Mouse (Mus musculus): ENCODE measurements around the gene Chrdl1.

Chrdl1 gene

GRCm38 (mm10) chrX:143393791-143394369, at the start of gene Chrdl1:
Chrdl1 (minus strand) TSS chrX:143394262.
- no peak for DNase-seq (ENCODE audit: low spot score in 2 of 2)

GRCm38 (mm10) chrX:143442638-143443037, 48.6 kb upstream of the Chrdl1 start:
- DNase-seq (ENCODE audit: low spot score in 2 of 2), result no peak

GRCm38 (mm10) chrX:143404601-143405000, 10.5 kb upstream of the Chrdl1 start:
- DNase-seq (ENCODE audit: low spot score in 2 of 2), result no peak

- DNase-seq (ENCODE audit: low spot score in 2 of 2), result no peak
Observed at GRCm38 (mm10) chrX:143366256-143366959, 27.7 kb downstream of the Chrdl1 start.

- DNase-seq (ENCODE audit: low spot score in 2 of 2), result no peak
Observed at GRCm38 (mm10) chrX:143347227-143347626, 46.8 kb downstream of the Chrdl1 start.

GRCm38 (mm10) chrX:143346739-143347138, 47.3 kb downstream of the Chrdl1 start:
- no peak for DNase-seq (ENCODE audit: low spot score in 2 of 2)

GRCm38 (mm10) chrX:143344509-143345495, 49.3 kb downstream of the Chrdl1 start:
- no peak for DNase-seq (ENCODE audit: low spot score in 2 of 2)

- DNase-seq (ENCODE audit: low spot score in 2 of 2), result no peak
Observed at GRCm38 (mm10) chrX:143338156-143338555, 55.9 kb downstream of the Chrdl1 start.

GRCm38 (mm10) chrX:143337561-143337960, 56.5 kb downstream of the Chrdl1 start:
- DNase-seq (ENCODE audit: low spot score in 2 of 2), result no peak

- no peak for DNase-seq (ENCODE audit: low spot score in 2 of 2)
Observed at GRCm38 (mm10) chrX:143336661-143337060, 57.4 kb downstream of the Chrdl1 start.

GRCm38 (mm10) chrX:143335846-143336245, 58.2 kb downstream of the Chrdl1 start:
- DNase-seq (ENCODE audit: low spot score in 2 of 2), result no peak

GRCm38 (mm10) chrX:143313166-143313565, 80.9 kb downstream of the Chrdl1 start:
- DNase-seq (ENCODE audit: low spot score in 2 of 2), result no peak

GRCm38 (mm10) chrX:143294726-143295125, 99.3 kb downstream of the Chrdl1 start:
- no peak for DNase-seq (ENCODE audit: low spot score in 2 of 2)

- DNase-seq (ENCODE audit: low spot score in 2 of 2), result no peak
Observed at GRCm38 (mm10) chrX:143275202-143275601, 118.9 kb downstream of the Chrdl1 start.

GRCm38 (mm10) chrX:143250709-143251108, 143.4 kb downstream of the Chrdl1 start:
- no peak for DNase-seq (ENCODE audit: low spot score in 2 of 2)

All from frontal cortex, postnatal 36 days (tissue).